Mouse (Mus musculus) megakaryocyte, embryonic 14.5 days (primary cell): ENCODE measurements around the gene Hspg2. TPM values are rescaled to one million over a fixed set of nuclear protein-coding genes. Genes with fewer than 3 reads are reported as not detected.
A peak's percentile ranks its signal among the peaks of the same experiment; 100 is the strongest.

Experiments used
- H3K27me3 ChIP-seq: replicated peaks from 2 replicates; pipeline ENCODE3; 2012; ENCODE audit warnings: inconsistent platforms
- H3K36me3 ChIP-seq: replicated peaks from 2 replicates; pipeline ENCODE3; 2012; ENCODE audit warnings: low read length, inconsistent platforms, mixed read lengths
- H3K4me1 ChIP-seq: 2 replicates; pipeline ENCODE4 v1.6.1; 2012; ENCODE audit warnings: inconsistent platforms
- H3K4me3 ChIP-seq: replicated peaks from 2 replicates; pipeline ENCODE3; 2012; ENCODE audit warnings: moderate library complexity, mild to moderate bottlenecking, inconsistent platforms
- H3K9me3 ChIP-seq: 2 replicates; pipeline ENCODE4 v1.6.1; 2012; ENCODE audit warnings: inconsistent platforms
- FLI1 ChIP-seq: IDR thresholded peaks from 2 replicates; pipeline ENCODE4 v1.6.1; 2012; ENCODE audit warnings: low read length, inconsistent platforms, mixed read lengths
- GATA1 ChIP-seq: IDR thresholded peaks from 3 replicates; pipeline ENCODE4 v1.6.1; 2012; ENCODE audit warnings: mixed read lengths, low read length, inconsistent platforms, borderline replicate concordance
- polyA plus RNA-seq: library from polyadenylated mRNA; stranded (reverse); fragments of >175 nt; gene quantifications from 2 replicates; pipeline ENCODE4 v1.2.3, GENCODE M21; 2012; ENCODE audit warnings: low replicate concordance; ENCODE audit not compliant: insufficient read depth

Gene Hspg2
- polyA plus RNA-seq, 1 experiment, result not detected

GRCm38 (mm10) chr4:137545568-137545967 lies 77.0 kb downstream of the Hspg2 start:
- peaks cover 73% of the 10 kb centered on the region for H3K27me3 ChIP-seq
- no peaks in the 10 kb centered on the region for H3K36me3 ChIP-seq
- no peak overlapping the region for H3K4me3 ChIP-seq
- TF ChIP-seq FLI1 (no peak), GATA1 (no peak)
- no peaks in the 10 kb centered on the region for H3K9me3 ChIP-seq
- no peaks in the 10 kb centered on the region; the same call in 1 of the 2 replicates for H3K4me1 ChIP-seq

GRCm38 (mm10) chr4:137546003-137546525 lies 77.5 kb downstream of the Hspg2 start:
- no peak for TF ChIP-seq GATA1
- no peak for TF ChIP-seq FLI1
- no peak overlapping the region for H3K4me3 ChIP-seq
- H3K4me1 ChIP-seq, result no peaks in the 10 kb centered on the region
- H3K36me3 ChIP-seq, result no peaks in the 10 kb centered on the region
- peaks cover 73% of the 10 kb centered on the region for H3K27me3 ChIP-seq
- no peaks in the 10 kb centered on the region for H3K9me3 ChIP-seq

GRCm38 (mm10) chr4:137553466-137553865 lies 84.9 kb downstream of the Hspg2 start:
- Histone ChIP-seq H3K36me3 (no peaks in the 10 kb centered on the region), H3K27me3 (peaks cover 61% of the 10 kb centered on the region), H3K4me1 (no peaks in the 10 kb centered on the region; the same call in 1 of the 2 replicates), H3K4me3 (no peak overlapping the region), H3K9me3 (no peaks in the 10 kb centered on the region)
- no peak for TF ChIP-seq GATA1

- Histone ChIP-seq H3K36me3 (no peaks in the 10 kb centered on the region), H3K27me3 (peaks cover 52% of the 10 kb centered on the region), H3K9me3 (no peaks in the 10 kb centered on the region), H3K4me3 (no peak overlapping the region), H3K4me1 (no peaks in the 10 kb centered on the region; the same call in 1 of the 2 replicates)
- TF ChIP-seq FLI1, result no peak
- TF ChIP-seq GATA1, result no peak
Observed at GRCm38 (mm10) chr4:137556673-137557210, 88.2 kb downstream of the Hspg2 start.

GRCm38 (mm10) chr4:137569873-137570272 lies 101.3 kb downstream of the Hspg2 start:
- TF ChIP-seq GATA1 (no peak), FLI1 (no peak)
- no peak overlapping the region for H3K4me3 ChIP-seq
- H3K9me3 ChIP-seq, result no peaks in the 10 kb centered on the region
- H3K4me1 ChIP-seq, result no peaks in the 10 kb centered on the region
- H3K27me3 ChIP-seq, result peaks cover 51% of the 10 kb centered on the region
- no peaks in the 10 kb centered on the region for H3K36me3 ChIP-seq

- H3K27me3 ChIP-seq, result peaks cover 58% of the 10 kb centered on the region
- peaks cover 7% of the 10 kb centered on the region for H3K4me1 ChIP-seq
- H3K4me3 ChIP-seq, result no peak within 1 kb of the TSS
- no peaks in the 10 kb centered on the region for H3K9me3 ChIP-seq
- no peaks in the 10 kb centered on the region for H3K36me3 ChIP-seq
- no peak for TF ChIP-seq GATA1
- no peak for TF ChIP-seq FLI1
Observed at GRCm38 (mm10) chr4:137574469-137574868, 105.9 kb downstream of the Hspg2 start, which contains the start of gene Ldlrad2. Gene Ldlrad2 (minus strand): TSS chr4:137574569.

- peaks cover 8% of the 10 kb centered on the region for H3K9me3 ChIP-seq
- H3K27me3 ChIP-seq, result peaks cover 60% of the 10 kb centered on the region
- no peak for TF ChIP-seq GATA1
- TF ChIP-seq FLI1, result no peak
- no peak overlapping the region for H3K4me3 ChIP-seq
- peaks cover 7% of the 10 kb centered on the region for H3K4me1 ChIP-seq
- no peaks in the 10 kb centered on the region for H3K36me3 ChIP-seq
Observed at GRCm38 (mm10) chr4:137577486-137577885, 108.9 kb downstream of the Hspg2 start.

GRCm38 (mm10) chr4:137578181-137578845 lies 109.7 kb downstream of the Hspg2 start:
- TF ChIP-seq GATA1, result no peak
- no peak for TF ChIP-seq FLI1
- peaks cover 16% of the 10 kb centered on the region for H3K9me3 ChIP-seq
- H3K36me3 ChIP-seq, result no peaks in the 10 kb centered on the region
- peaks cover 7% of the 10 kb centered on the region for H3K4me1 ChIP-seq
- H3K27me3 ChIP-seq, result peaks cover 59% of the 10 kb centered on the region
- H3K4me3 ChIP-seq, result peak overlapping the region; percentile 81

- peaks cover 16% of the 10 kb centered on the region for H3K9me3 ChIP-seq
- no peaks in the 10 kb centered on the region for H3K36me3 ChIP-seq
- H3K4me1 ChIP-seq, result peaks cover 7% of the 10 kb centered on the region
- TF ChIP-seq FLI1 (no peak), GATA1 (no peak)
- H3K4me3 ChIP-seq, result no peak overlapping the region
- H3K27me3 ChIP-seq, result peaks cover 50% of the 10 kb centered on the region
Observed at GRCm38 (mm10) chr4:137579789-137580188, 111.2 kb downstream of the Hspg2 start.

GRCm38 (mm10) chr4:137580299-137580698 lies 111.7 kb downstream of the Hspg2 start:
- Histone ChIP-seq H3K4me3 (no peak overlapping the region), H3K27me3 (peaks cover 48% of the 10 kb centered on the region), H3K4me1 (peaks cover 7% of the 10 kb centered on the region), H3K36me3 (no peaks in the 10 kb centered on the region), H3K9me3 (peaks cover 16% of the 10 kb centered on the region)
- TF ChIP-seq GATA1 (no peak), FLI1 (no peak)
